Mouse (Mus musculus): ENCODE results near the gene Sept1.
"Not testable (repeated sequence)": the region's sequence is repeated elsewhere in the genome, so short reads cannot be mapped to it uniquely, and the experiment has no call there.

DNA sequence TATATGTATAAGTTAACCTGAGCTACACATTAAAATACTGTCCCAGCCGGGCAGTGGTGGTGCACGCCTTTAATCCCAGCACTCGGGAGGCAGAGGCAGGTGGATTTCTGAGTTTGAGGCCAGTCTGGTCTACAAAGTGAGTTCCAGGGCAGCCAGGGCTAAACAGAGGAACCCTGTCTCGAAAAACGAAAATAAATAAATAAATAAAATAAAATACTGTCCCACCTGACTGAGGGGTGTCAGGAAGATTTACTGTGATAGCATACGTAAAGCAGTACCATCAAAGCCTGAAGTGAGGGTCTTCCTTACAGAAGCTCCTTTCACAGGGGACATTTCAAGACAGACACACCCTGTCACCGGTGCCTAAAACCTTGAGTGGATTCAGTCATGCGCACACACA, 17.6 kb upstream of the Sept1 start:
- TF ChIP-seq POLR2A (IDR thresholded peaks at IDR 0.05; ENCODE audit: control insufficient read depth, extremely low read depth, insufficient read depth, low read length, poor library complexity); CTCF (IDR thresholded peaks at IDR 0.05; ENCODE audit: borderline replicate concordance, control insufficient read depth, extremely low read depth, insufficient read depth, low read length, poor library complexity): not testable (repeated sequence)
